Mouse (Mus musculus) ovary, postnatal 14 days (tissue): ENCODE results near the gene Hras.

Experiments used
- DNase-seq: peaks from one replicate; pipeline ENCODE4 v3.0.0; 2022; ENCODE audit warnings: low spot score

Hras gene

GRCm38 (mm10) chr7:141213605-141214235 lies 19.9 kb upstream of the Hras start, which contains the start of gene Lmntd2:
Gene Lmntd2, minus strand, starts transcription at chr7:141214080.
- DNase-seq = no peak

GRCm38 (mm10) chr7:141213133-141213532 lies 19.3 kb upstream of the Hras start:
- DNase-seq = no peak

- no peak for DNase-seq
Measured at GRCm38 (mm10) chr7:141210606-141211131, 16.9 kb upstream of the Hras start.

- no peak for DNase-seq
Measured at GRCm38 (mm10) chr7:141210137-141210536, 16.3 kb upstream of the Hras start.

- no peak for DNase-seq
Measured at GRCm38 (mm10) chr7:141209526-141209925, 15.7 kb upstream of the Hras start.

GRCm38 (mm10) chr7:141206182-141206937 lies 12.6 kb upstream of the Hras start:
- no peak for DNase-seq

GRCm38 (mm10) chr7:141205504-141205903 lies 11.7 kb upstream of the Hras start:
- no peak for DNase-seq

GRCm38 (mm10) chr7:141204546-141204945 lies 10.7 kb upstream of the Hras start:
- no peak for DNase-seq

- no peak for DNase-seq
Measured at GRCm38 (mm10) chr7:141198121-141198520, 4.3 kb upstream of the Hras start.

- DNase-seq = no peak
Measured at GRCm38 (mm10) chr7:141196619-141197282, 2.9 kb upstream of the Hras start.

GRCm38 (mm10) chr7:141195754-141196153 lies 1.9 kb upstream of the Hras start:
- DNase-seq = no peak

- DNase-seq = peak; percentile 89
Measured at GRCm38 (mm10) chr7:141194830-141195229, 1.0 kb upstream of the Hras start.

- no peak for DNase-seq
Measured at GRCm38 (mm10) chr7:141194409-141194808, 604 bp upstream of the Hras start.

GRCm38 (mm10) chr7:141193348-141193856 lies 403 bp downstream of the Hras start:
- DNase-seq = no peak

GRCm38 (mm10) chr7:141192776-141193347 lies 943 bp downstream of the Hras start:
- no peak for DNase-seq

- DNase-seq = no peak
Measured at GRCm38 (mm10) chr7:141191796-141192685, 1.8 kb downstream of the Hras start.

- DNase-seq = no peak
Measured at GRCm38 (mm10) chr7:141191036-141191435, 2.8 kb downstream of the Hras start.

GRCm38 (mm10) chr7:141190220-141190619 lies 3.6 kb downstream of the Hras start:
- no peak for DNase-seq

- no peak for DNase-seq
Measured at GRCm38 (mm10) chr7:141188733-141189132, 5.1 kb downstream of the Hras start.

GRCm38 (mm10) chr7:141188194-141188593 lies 5.6 kb downstream of the Hras start:
- DNase-seq = no peak

GRCm38 (mm10) chr7:141176173-141176572 lies 17.6 kb downstream of the Hras start:
- peak; percentile 80 for DNase-seq
